Mouse (Mus musculus) megakaryocyte, embryonic 14.5 days (primary cell): Measurements from ENCODE around the gene St3gal2. TPM values are rescaled to one million over a fixed set of nuclear protein-coding genes. Genes with fewer than 3 reads are reported as not detected.
"Not testable (repeated sequence)": the region's sequence is repeated elsewhere in the genome, so short reads cannot be mapped to it uniquely, and the experiment has no call there.

ENCODE experiments used
- H3K27me3 ChIP-seq: replicated peaks from 2 replicates; pipeline ENCODE3; 2012; ENCODE audit warnings: inconsistent platforms
- H3K36me3 ChIP-seq: replicated peaks from 2 replicates; pipeline ENCODE3; 2012; ENCODE audit warnings: low read length, inconsistent platforms, mixed read lengths
- H3K4me1 ChIP-seq: 2 replicates; pipeline ENCODE4 v1.6.1; 2012; ENCODE audit warnings: inconsistent platforms
- H3K4me3 ChIP-seq: replicated peaks from 2 replicates; pipeline ENCODE3; 2012; ENCODE audit warnings: moderate library complexity, mild to moderate bottlenecking, inconsistent platforms
- H3K9me3 ChIP-seq: 2 replicates; pipeline ENCODE4 v1.6.1; 2012; ENCODE audit warnings: inconsistent platforms
- FLI1 ChIP-seq: IDR thresholded peaks from 2 replicates; pipeline ENCODE4 v1.6.1; 2012; ENCODE audit warnings: low read length, inconsistent platforms, mixed read lengths
- GATA1 ChIP-seq: IDR thresholded peaks from 3 replicates; pipeline ENCODE4 v1.6.1; 2012; ENCODE audit warnings: mixed read lengths, low read length, inconsistent platforms, borderline replicate concordance
- polyA plus RNA-seq: library from polyadenylated mRNA; stranded (reverse); fragments of >175 nt; gene quantifications from 2 replicates; pipeline ENCODE4 v1.2.3, GENCODE M21; 2012; ENCODE audit warnings: low replicate concordance; ENCODE audit not compliant: insufficient read depth

St3gal2 gene
- polyA plus RNA-seq, 1 experiment: 19.8 TPM

- Histone ChIP-seq H3K4me1 (peaks cover 98% of the 10 kb centered on the region), H3K4me3 (peak overlapping the region; percentile 50)
- TF ChIP-seq GATA1 (no peak), FLI1 (no peak)
Measured at GRCm38 (mm10) chr8:110926690-110927089, 7.0 kb downstream of the St3gal2 start.

DNA sequence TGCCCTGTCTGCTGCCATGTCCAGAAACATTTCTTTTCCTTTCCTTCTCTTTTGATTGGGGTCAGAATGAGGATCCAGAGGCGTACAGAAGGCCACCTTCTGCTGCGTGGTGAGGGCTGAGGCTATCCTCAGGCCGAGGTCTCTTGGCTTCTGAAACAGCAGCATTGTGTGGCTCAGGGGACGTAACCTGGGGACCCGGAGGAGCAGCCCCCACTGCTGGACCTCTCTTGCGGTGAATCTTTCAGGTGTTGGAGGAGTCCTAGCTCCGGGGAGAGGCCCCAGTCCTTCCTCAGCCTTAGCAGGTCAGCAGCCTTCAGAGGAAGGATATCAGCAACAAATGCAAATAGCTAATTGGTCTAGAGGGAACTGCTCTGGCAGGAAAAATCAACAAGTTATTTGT, 8.7 kb downstream of the St3gal2 start:
- no peaks in the 10 kb centered on the region for H3K27me3 ChIP-seq
- H3K4me3 ChIP-seq: peak overlapping the region; percentile 79
- no peak for TF ChIP-seq GATA1
- TF ChIP-seq FLI1: no peak
- H3K4me1 ChIP-seq: peaks cover 100% of the 10 kb centered on the region
- no peaks in the 10 kb centered on the region for H3K9me3 ChIP-seq
- peaks cover 48% of the 10 kb centered on the region for H3K36me3 ChIP-seq

More at GRCm38 (mm10) chr8:110926690-110927089, 7.0 kb downstream of the St3gal2 start:
- H3K27me3 ChIP-seq: no peaks in the 10 kb centered on the region
- H3K36me3 ChIP-seq: peaks cover 59% of the 10 kb centered on the region
- no peaks in the 10 kb centered on the region for H3K9me3 ChIP-seq

DNA sequence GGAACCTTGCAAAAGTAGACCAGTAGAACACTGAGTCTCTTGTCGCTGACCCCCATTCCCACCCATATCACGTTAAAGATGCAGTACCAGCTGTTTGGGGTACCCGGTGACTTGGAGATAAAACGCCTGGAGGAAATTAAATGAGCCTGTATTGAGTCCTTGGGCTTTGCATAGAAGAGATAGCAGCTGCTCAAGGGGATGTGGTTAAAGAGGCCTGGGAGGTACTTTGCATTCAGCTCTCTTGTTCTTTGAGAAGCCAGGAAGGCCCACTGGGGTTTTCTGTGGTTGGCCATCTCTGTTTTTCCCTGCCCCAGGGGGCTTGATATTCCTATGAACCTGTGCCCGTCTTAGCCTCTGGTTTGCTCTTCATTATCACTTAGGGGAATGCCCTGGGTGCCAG, 9.3 kb downstream of the St3gal2 start:
- Histone ChIP-seq H3K9me3 (no peaks in the 10 kb centered on the region), H3K4me1 (peaks cover 100% of the 10 kb centered on the region), H3K36me3 (peaks cover 45% of the 10 kb centered on the region), H3K27me3 (no peaks in the 10 kb centered on the region), H3K4me3 (peak overlapping the region; percentile 79)
- no peak for TF ChIP-seq FLI1
- TF ChIP-seq GATA1: peak; percentile 51; the same call in 1 of the 3 replicates

DNA sequence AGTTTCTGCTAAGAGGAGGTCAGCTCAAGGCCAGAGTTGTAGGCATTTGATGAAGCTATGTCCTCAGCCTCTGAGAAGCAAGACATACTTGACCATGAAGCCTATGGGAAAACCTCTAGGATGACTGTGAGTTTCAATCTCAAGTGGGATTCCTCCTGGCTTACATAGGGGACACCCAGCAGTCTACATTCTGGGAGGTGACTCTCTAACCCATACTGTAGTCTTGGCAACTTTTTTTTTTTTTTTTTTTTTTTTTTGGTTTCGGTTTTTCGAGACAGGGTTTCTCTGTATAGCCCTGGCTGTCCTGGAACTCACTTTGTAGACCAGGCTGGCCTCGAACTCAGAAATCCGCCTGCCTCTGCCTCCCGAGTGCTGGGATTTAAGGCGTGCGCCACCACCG, 9.9 kb downstream of the St3gal2 start:
- not testable (repeated sequence) for H3K9me3 ChIP-seq, H3K27me3 ChIP-seq
- Histone ChIP-seq H3K36me3 (peaks cover 45% of the 10 kb centered on the region), H3K4me1 (peaks cover 100% of the 10 kb centered on the region), H3K4me3 (peak overlapping the region; percentile 79)

- Histone ChIP-seq H3K4me3 (peak overlapping the region; percentile 89), H3K9me3 (no peaks in the 10 kb centered on the region), H3K27me3 (no peaks in the 10 kb centered on the region), H3K4me1 (peaks cover 100% of the 10 kb centered on the region), H3K36me3 (peaks cover 53% of the 10 kb centered on the region)
- TF ChIP-seq GATA1 (no peak), FLI1 (no peak)
Measured at GRCm38 (mm10) chr8:110931176-110931939, 11.6 kb downstream of the St3gal2 start.

DNA sequence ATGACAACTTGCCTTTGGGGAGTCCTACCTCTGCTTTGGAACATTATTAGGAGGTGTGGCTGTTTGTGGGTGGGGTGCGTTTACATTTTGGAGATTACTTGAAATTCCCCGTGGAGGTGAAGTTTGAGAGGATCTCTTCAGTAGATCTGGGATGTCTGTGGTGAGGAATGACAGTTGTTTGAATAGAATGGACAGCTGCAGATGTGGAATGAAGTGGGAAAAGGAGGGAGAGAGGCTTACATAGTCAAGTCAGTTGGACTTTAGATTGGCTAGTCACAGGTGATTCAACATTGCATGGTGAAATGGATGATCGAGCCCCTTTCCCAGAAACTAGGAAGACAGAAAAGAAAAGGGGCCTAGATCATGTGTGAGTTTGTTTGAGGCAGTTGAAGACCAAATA, 12.7 kb downstream of the St3gal2 start:
- peaks cover 100% of the 10 kb centered on the region for H3K4me1 ChIP-seq
- H3K27me3 ChIP-seq: no peaks in the 10 kb centered on the region
- peaks cover 61% of the 10 kb centered on the region for H3K36me3 ChIP-seq
- TF ChIP-seq FLI1: no peak
- TF ChIP-seq GATA1: no peak
- no peaks in the 10 kb centered on the region for H3K9me3 ChIP-seq
- H3K4me3 ChIP-seq: peak overlapping the region; percentile 89

DNA sequence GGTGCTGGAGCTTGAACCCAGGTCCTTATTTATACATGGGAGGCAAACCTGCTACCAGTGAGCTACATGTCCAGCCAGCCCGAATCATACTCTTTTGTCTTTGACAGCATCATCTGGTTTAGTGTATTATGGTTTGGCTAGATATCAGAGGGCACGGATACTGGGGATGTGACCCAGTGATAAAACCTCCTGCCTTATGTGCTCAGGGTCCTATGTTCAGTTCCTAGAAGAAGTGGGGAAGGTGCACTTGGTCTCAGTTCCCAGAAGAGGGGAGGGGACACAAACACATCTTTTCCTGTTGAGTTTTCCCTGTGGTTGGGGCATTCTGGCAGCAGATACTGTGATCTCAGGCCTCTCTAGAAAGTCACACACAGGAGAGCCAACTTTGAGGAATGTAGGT, 13.6 kb downstream of the St3gal2 start:
- no peaks in the 10 kb centered on the region for H3K27me3 ChIP-seq
- H3K4me3 ChIP-seq: peak overlapping the region; percentile 89
- H3K9me3 ChIP-seq: no peaks in the 10 kb centered on the region
- TF ChIP-seq GATA1: no peak
- TF ChIP-seq FLI1: no peak
- peaks cover 59% of the 10 kb centered on the region for H3K36me3 ChIP-seq
- H3K4me1 ChIP-seq: peaks cover 100% of the 10 kb centered on the region

GRCm38 (mm10) chr8:110936217-110936616, 16.5 kb downstream of the St3gal2 start:
- Histone ChIP-seq H3K9me3 (no peaks in the 10 kb centered on the region), H3K4me3 (no peak overlapping the region), H3K4me1 (peaks cover 100% of the 10 kb centered on the region), H3K27me3 (no peaks in the 10 kb centered on the region), H3K36me3 (peaks cover 63% of the 10 kb centered on the region)
- TF ChIP-seq GATA1 (no peak), FLI1 (no peak)

DNA sequence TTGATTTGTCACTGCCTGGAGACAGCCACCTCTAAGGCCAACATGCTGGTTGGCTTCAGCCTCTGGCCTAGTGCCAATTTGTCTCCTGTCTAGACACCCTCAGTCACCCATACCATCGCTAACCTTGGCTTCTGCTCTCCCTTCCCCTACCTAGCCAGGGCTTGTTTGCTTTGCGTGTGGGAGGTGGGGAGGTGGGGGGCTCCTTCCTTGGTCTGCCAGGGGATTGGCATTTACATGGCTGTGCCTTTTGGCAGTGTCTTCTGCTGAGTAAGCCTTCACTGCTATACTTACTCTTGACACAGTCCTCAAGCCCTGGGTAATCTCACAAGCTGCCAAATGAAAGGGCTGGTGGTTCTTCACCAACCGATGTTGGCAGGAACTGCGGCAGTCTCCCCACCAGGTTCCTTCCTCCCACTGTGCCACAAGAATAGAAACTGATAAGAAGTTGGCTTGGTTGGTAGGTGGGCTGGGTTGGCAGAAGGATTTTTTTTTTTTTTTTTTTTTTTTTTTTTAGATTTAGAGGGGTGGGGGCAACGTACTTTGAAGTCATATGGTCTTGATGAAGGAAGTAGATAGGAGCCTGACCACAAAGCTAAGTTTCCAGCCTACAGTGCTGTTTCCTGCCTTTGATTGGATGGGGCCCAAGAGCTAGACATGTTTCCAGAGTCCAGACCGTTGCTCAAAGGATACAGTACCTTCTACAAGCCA, 19.3 kb downstream of the St3gal2 start:
- Histone ChIP-seq H3K4me3 (peak overlapping the region; percentile 82), H3K4me1 (peaks cover 100% of the 10 kb centered on the region), H3K36me3 (peaks cover 67% of the 10 kb centered on the region), H3K9me3 (no peaks in the 10 kb centered on the region), H3K27me3 (no peaks in the 10 kb centered on the region)
- no peak for TF ChIP-seq GATA1
- no peak for TF ChIP-seq FLI1

- Histone ChIP-seq H3K36me3 (peaks cover 68% of the 10 kb centered on the region), H3K4me1 (peaks cover 100% of the 10 kb centered on the region), H3K9me3 (no peaks in the 10 kb centered on the region), H3K27me3 (no peaks in the 10 kb centered on the region), H3K4me3 (peak overlapping the region; percentile 80)
- no peak for TF ChIP-seq GATA1
- no peak for TF ChIP-seq FLI1
Measured at GRCm38 (mm10) chr8:110940682-110941452, 21.1 kb downstream of the St3gal2 start.
